Comparison of ENCODE assay signal across 8 mouse cellular contexts in the genomic region with DNA sequence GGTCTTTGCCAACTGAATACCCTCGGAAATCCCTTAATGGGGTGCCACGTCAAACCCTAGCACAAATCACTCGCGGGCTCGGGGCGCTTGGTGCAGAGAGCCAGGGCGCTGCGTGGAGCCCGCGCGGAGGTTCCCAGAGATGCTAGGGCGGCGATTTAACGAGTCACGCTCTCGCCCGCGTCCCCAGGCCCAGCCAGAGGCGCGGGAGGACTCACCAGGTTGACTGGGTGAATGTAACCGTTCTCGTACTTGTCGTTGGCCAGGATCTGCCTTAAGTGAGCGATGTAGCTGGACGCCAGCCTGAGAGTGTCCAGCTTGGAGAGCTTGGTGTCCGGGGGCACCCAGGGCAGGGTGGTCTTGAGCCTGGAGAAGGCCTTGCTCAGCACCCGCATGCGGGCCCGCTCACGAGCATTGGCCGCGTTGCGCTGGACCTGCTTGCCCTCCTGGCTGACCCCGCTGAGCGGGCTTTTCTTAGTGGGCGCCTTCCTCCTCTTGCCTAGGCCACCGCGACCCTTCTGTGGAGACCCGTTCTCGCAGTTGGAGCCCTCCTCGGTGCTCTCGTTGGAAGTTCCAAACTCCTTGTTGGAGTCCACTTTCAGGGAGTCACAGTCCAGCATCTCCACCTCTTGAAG. TPM values are rescaled to one million over a fixed set of nuclear protein-coding genes. Genes with fewer than 3 reads are reported as not detected.
DNase-seq lines count a peak whose midpoint lies in the region; ATAC-seq and TF ChIP-seq lines count a peak whose summit lies in the region.

No protein-coding gene starts in this region.

- H3K9ac ChIP-seq in ES-E14 (ENCODE audit: insufficient read depth, low read depth, low read length, poor library complexity, severe bottlenecking), result peak overlapping the region; percentile 18; the same call in 1 of the 2 replicates

- intact Hi-C loops in heart, postnatal 36 days (cut with DNase I), result loop anchor here (10.0 kb wide), 2 partner anchors 55 to 255 kb away; no protein-coding TSS in a partner anchor

- H3K9me3 ChIP-seq in ES-E14 (ENCODE audit: control insufficient read depth, insufficient read depth, low read depth, low read length), result no peaks in the 10 kb centered on the region

- DNase-seq in ES-E14 (ENCODE audit: low read depth, low spot score), result no peak
- DNase-seq in embryo, embryonic 10 days (ENCODE audit: low spot score), result peak; percentile 35
- DNase-seq in heart, postnatal 36 days, result peak; percentile 28 to 53
- DNase-seq in layer of hippocampus, postnatal 14 days (ENCODE audit: low spot score in 2 of 2), result no peak
- no peak for DNase-seq in thymus, postnatal 10 days (ENCODE audit: low spot score in 2 of 2)
- DNase-seq in gastrocnemius, postnatal 4 days (ENCODE audit: low spot score in 2 of 2), result no peak
- DNase-seq in layer of hippocampus, adult 9-10 months (ENCODE audit: low spot score), result no peak

- 0 out of 4 replicates have a peak, but pooled peaks cover 0 to 4% of the 10 kb centered on the region in 2 experiments for H3K4me1 ChIP-seq in ES-E14 (ENCODE audit: control insufficient read depth in 2 of 2, insufficient read depth in 2 of 2, low read length in 2 of 2, poor library complexity in 1 of 2)

- H3K36me3 ChIP-seq in ES-E14 (ENCODE audit: control insufficient read depth, insufficient read depth, low read length, poor library complexity, severe bottlenecking), result no peaks in the 10 kb centered on the region

- H3K27ac ChIP-seq in ES-E14 (ENCODE audit: insufficient read depth, low read depth, low read length, poor library complexity, severe bottlenecking), result no peak overlapping the region

- ATAC-seq in megakaryocyte progenitor cell, adult 5-6 weeks (replicated peaks; ENCODE audit: poor library complexity), result 0 out of 2 replicates have a peak, but pooled peaks have one; percentile 23

- in situ Hi-C loops in ES-E14 (cut with MboI; ENCODE audit: low sequenced_read_pairs in 2 of 2, unreplicated experiment in 2 of 2), result loop anchor here in 1 of 2 experiments (25.0 kb wide), 1 partner anchor 543 kb away; a partner anchor contains a TSS

- peak overlapping the region; percentile 47 to 60 for H3K4me3 ChIP-seq in ES-E14 (ENCODE audit: insufficient read depth in 1 of 2, low read depth in 1 of 2, low read length in 2 of 2, poor library complexity in 1 of 2, severe bottlenecking in 1 of 2)

TF ChIP-seq in ES-E14, 5 proteins besides CTCF, POLR2A, EP300 and RAD21:
- TF ChIP-seq ZNF384 (IDR thresholded peaks at IDR 0.05; ENCODE audit: low read depth, low read length) (no peak), CHD2 (IDR thresholded peaks at IDR 0.05; ENCODE audit: low read depth, low read length) (no peak), MAFK (IDR thresholded peaks at IDR 0.05; ENCODE audit: insufficient read depth, low read depth, low read length) (no peak), ZC3H11A (IDR thresholded peaks at IDR 0.05; ENCODE audit: borderline replicate concordance, low read depth, low read length) (no peak), HCFC1 (IDR thresholded peaks at IDR 0.05; ENCODE audit: borderline replicate concordance, insufficient read depth, low read length) (no peak)

RNA-seq across cellular contexts. Expression of a gene that starts 0.6 kb away (rescaled TPM):
- not detected in 2 replicates for total RNA-seq in ES-E14 (2012; rRNA removed)
- 10 to 100 TPM; 10.3 to 12.4 TPM for total RNA-seq in heart, postnatal 36 days (2021)
- total RNA-seq in megakaryocyte progenitor cell, adult 5-6 weeks (2015), result not detected in 2 replicates
- not detected in 2 replicates for total RNA-seq in megakaryocyte progenitor cell, adult 5-6 weeks (2017)
- total RNA-seq in layer of hippocampus, postnatal 14 days (2021), result under 1 TPM in 1 of 2 experiments, not detected in 1; 0.25 TPM
- total RNA-seq in gastrocnemius, postnatal 4 days (2021), result under 1 TPM; 0.20 to 0.29 TPM

Comparison
In these comparisons a context has a peak if more than half of its experiments do, and no peak if none do; other contexts are left out.
1. DNase-seq: peak in embryo, embryonic 10 days (single experiment) and heart, postnatal 36 days (2 of 2); none in ES-E14 (single experiment), layer of hippocampus, postnatal 14 days (0 of 2), thymus, postnatal 10 days (0 of 2), gastrocnemius, postnatal 4 days (0 of 2) and layer of hippocampus, adult 9-10 months (single experiment).
2. RNA of a gene that starts 0.6 kb away (total RNA-seq): 10.3 to 12.4 TPM in heart, postnatal 36 days; 0.20 to 0.29 TPM in gastrocnemius, postnatal 4 days, 0.25 TPM in layer of hippocampus, postnatal 14 days, not detected in ES-E14 and not detected in megakaryocyte progenitor cell, adult 5-6 weeks; every median in the first group is over 4 times any median in the second.